Mouse (Mus musculus): ENCODE data around the gene Fbxl16. TPM values are rescaled to one million over a fixed set of nuclear protein-coding genes. Genes with fewer than 3 reads are reported as not detected.

Fbxl16 gene
- polyA plus RNA-seq (2014; fragmentation: Nextera tagmentation; extraction: Ambion mirVana), result 13.2 and 14.7 TPM in 2 replicates

GRCm38 (mm10) chr17:25808789-25809605, at the start of gene Fbxl16:
Gene Fbxl16 (plus strand): TSS chr17:25809085.
- Histone ChIP-seq H3K27me3 (ENCODE audit: control insufficient read depth, insufficient read depth, low read length) (no peaks in the 10 kb centered on the region), H3K4me1 (ENCODE audit: control insufficient read depth, insufficient read depth, low read length) (peaks cover 11% of the 10 kb centered on the region), H3K27ac (ENCODE audit: low read depth, low read length) (peak within 1 kb of the TSS; percentile 87), H3K4me3 (ENCODE audit: low read depth, low read length) (peak within 1 kb of the TSS; percentile 52), H3K9ac (ENCODE audit: low read length) (peak within 1 kb of the TSS; percentile 88), H3K36me3 (ENCODE audit: control insufficient read depth, insufficient read depth, low read length) (no peaks in the 10 kb centered on the region), H3K4me2 (ENCODE audit: low read depth) (peak within 1 kb of the TSS; percentile 81), H3K9me3 (ENCODE audit: control insufficient read depth, low read length) (no peaks in the 10 kb centered on the region)
- under 1% methylated on average over 91 of the region's 100 CpGs for WGBS
- DNase-seq (ENCODE audit: low spot score) (peak; percentile 91), ATAC-seq (ENCODE audit: insufficient read depth, low FRiP score, low TSS enrichment) (peak; percentile 79)

GRCm38 (mm10) chr17:25760148-25760547, 48.7 kb upstream of the Fbxl16 start:
- DNase-seq (ENCODE audit: low spot score), result no peak
- H3K27ac ChIP-seq (ENCODE audit: low read depth, low read length), result no peak overlapping the region
- H3K4me3 ChIP-seq (ENCODE audit: low read depth, low read length), result no peak overlapping the region
- no peaks in the 10 kb centered on the region for H3K27me3 ChIP-seq (ENCODE audit: control insufficient read depth, insufficient read depth, low read length)
- no peaks in the 10 kb centered on the region for H3K9me3 ChIP-seq (ENCODE audit: control insufficient read depth, low read length)
- H3K4me1 ChIP-seq (ENCODE audit: control insufficient read depth, insufficient read depth, low read length), result no peaks in the 10 kb centered on the region
- H3K36me3 ChIP-seq (ENCODE audit: control insufficient read depth, insufficient read depth, low read length), result no peaks in the 10 kb centered on the region
- H3K9ac ChIP-seq (ENCODE audit: low read length), result no peak overlapping the region
- WGBS, result 78% methylated on average over 8 of the region's 8 CpGs
- no peak for ATAC-seq (ENCODE audit: insufficient read depth, low FRiP score, low TSS enrichment)
- no peak overlapping the region for H3K4me2 ChIP-seq (ENCODE audit: low read depth)

- Histone ChIP-seq H3K36me3 (ENCODE audit: control insufficient read depth, insufficient read depth, low read length) (no peaks in the 10 kb centered on the region), H3K4me1 (ENCODE audit: control insufficient read depth, insufficient read depth, low read length) (no peaks in the 10 kb centered on the region), H3K9ac (ENCODE audit: low read length) (no peak overlapping the region), H3K27me3 (ENCODE audit: control insufficient read depth, insufficient read depth, low read length) (no peaks in the 10 kb centered on the region), H3K9me3 (ENCODE audit: control insufficient read depth, low read length) (no peaks in the 10 kb centered on the region), H3K27ac (ENCODE audit: low read depth, low read length) (no peak overlapping the region), H3K4me3 (ENCODE audit: low read depth, low read length) (no peak overlapping the region), H3K4me2 (ENCODE audit: low read depth) (no peak overlapping the region)
- DNase-seq (ENCODE audit: low spot score) (no peak), ATAC-seq (ENCODE audit: insufficient read depth, low FRiP score, low TSS enrichment) (no peak)
- WGBS, result 65% methylated on average over 4 of the region's 4 CpGs
Measured at GRCm38 (mm10) chr17:25761561-25761970, 47.3 kb upstream of the Fbxl16 start.

- ATAC-seq (ENCODE audit: insufficient read depth, low FRiP score, low TSS enrichment) (no peak), DNase-seq (ENCODE audit: low spot score) (no peak)
- 43% methylated on average over 3 of the region's 3 CpGs for WGBS
- Histone ChIP-seq H3K27ac (ENCODE audit: low read depth, low read length) (no peak overlapping the region), H3K4me3 (ENCODE audit: low read depth, low read length) (no peak overlapping the region), H3K4me2 (ENCODE audit: low read depth) (no peak overlapping the region), H3K9ac (ENCODE audit: low read length) (no peak overlapping the region), H3K36me3 (ENCODE audit: control insufficient read depth, insufficient read depth, low read length) (no peaks in the 10 kb centered on the region), H3K9me3 (ENCODE audit: control insufficient read depth, low read length) (no peaks in the 10 kb centered on the region), H3K27me3 (ENCODE audit: control insufficient read depth, insufficient read depth, low read length) (no peaks in the 10 kb centered on the region), H3K4me1 (ENCODE audit: control insufficient read depth, insufficient read depth, low read length) (no peaks in the 10 kb centered on the region)
Measured at GRCm38 (mm10) chr17:25762591-25762990, 46.3 kb upstream of the Fbxl16 start.

GRCm38 (mm10) chr17:25765886-25766285, 43.0 kb upstream of the Fbxl16 start:
- WGBS, result 40% methylated on average over 5 of the region's 5 CpGs
- Histone ChIP-seq H3K27ac (ENCODE audit: low read depth, low read length) (no peak overlapping the region), H3K36me3 (ENCODE audit: control insufficient read depth, insufficient read depth, low read length) (no peaks in the 10 kb centered on the region), H3K4me2 (ENCODE audit: low read depth) (no peak overlapping the region), H3K9me3 (ENCODE audit: control insufficient read depth, low read length) (no peaks in the 10 kb centered on the region), H3K4me1 (ENCODE audit: control insufficient read depth, insufficient read depth, low read length) (no peaks in the 10 kb centered on the region), H3K4me3 (ENCODE audit: low read depth, low read length) (no peak overlapping the region), H3K9ac (ENCODE audit: low read length) (no peak overlapping the region), H3K27me3 (ENCODE audit: control insufficient read depth, insufficient read depth, low read length) (no peaks in the 10 kb centered on the region)
- ATAC-seq (ENCODE audit: insufficient read depth, low FRiP score, low TSS enrichment), result no peak
- peak; percentile 58 for DNase-seq (ENCODE audit: low spot score)

GRCm38 (mm10) chr17:25769331-25769730, 39.6 kb upstream of the Fbxl16 start:
- H3K4me2 ChIP-seq (ENCODE audit: low read depth), result no peak overlapping the region
- 64% methylated on average over 9 of the region's 9 CpGs for WGBS

GRCm38 (mm10) chr17:25773549-25774120, 35.2 kb upstream of the Fbxl16 start, which contains the start of gene Narfl:
Gene Narfl (plus strand): TSS chr17:25773776.
- no peaks in the 10 kb centered on the region for H3K36me3 ChIP-seq (ENCODE audit: control insufficient read depth, insufficient read depth, low read length)
- H3K4me1 ChIP-seq (ENCODE audit: control insufficient read depth, insufficient read depth, low read length), result peaks cover 9% of the 10 kb centered on the region
- peak within 1 kb of the TSS; percentile 89 for H3K4me2 ChIP-seq (ENCODE audit: low read depth)
- H3K4me3 ChIP-seq (ENCODE audit: low read depth, low read length), result peak within 1 kb of the TSS; percentile 74
- peak; percentile 97 for DNase-seq (ENCODE audit: low spot score)
- H3K27me3 ChIP-seq (ENCODE audit: control insufficient read depth, insufficient read depth, low read length), result no peaks in the 10 kb centered on the region
- H3K27ac ChIP-seq (ENCODE audit: low read depth, low read length), result 0 out of 2 replicates have a peak within 1 kb of the TSS, but pooled peaks have one; percentile 20
- ATAC-seq (ENCODE audit: insufficient read depth, low FRiP score, low TSS enrichment), result peak; percentile 75
- peak within 1 kb of the TSS; percentile 82 for H3K9ac ChIP-seq (ENCODE audit: low read length)
- H3K9me3 ChIP-seq (ENCODE audit: control insufficient read depth, low read length), result no peaks in the 10 kb centered on the region
- under 1% methylated on average over 37 of the region's 37 CpGs for WGBS

More at GRCm38 (mm10) chr17:25769331-25769730, 39.6 kb upstream of the Fbxl16 start:
- H3K9me3 ChIP-seq (ENCODE audit: control insufficient read depth, low read length), result no peaks in the 10 kb centered on the region
- H3K36me3 ChIP-seq (ENCODE audit: control insufficient read depth, insufficient read depth, low read length), result no peaks in the 10 kb centered on the region
- no peak for DNase-seq (ENCODE audit: low spot score)
- no peak overlapping the region for H3K9ac ChIP-seq (ENCODE audit: low read length)
- ATAC-seq (ENCODE audit: insufficient read depth, low FRiP score, low TSS enrichment), result no peak
- no peak overlapping the region for H3K27ac ChIP-seq (ENCODE audit: low read depth, low read length)
- H3K27me3 ChIP-seq (ENCODE audit: control insufficient read depth, insufficient read depth, low read length), result no peaks in the 10 kb centered on the region
- H3K4me3 ChIP-seq (ENCODE audit: low read depth, low read length), result no peak overlapping the region
- peaks cover 5% of the 10 kb centered on the region for H3K4me1 ChIP-seq (ENCODE audit: control insufficient read depth, insufficient read depth, low read length)

- Histone ChIP-seq H3K9ac (ENCODE audit: low read length) (no peak overlapping the region), H3K4me1 (ENCODE audit: control insufficient read depth, insufficient read depth, low read length) (peaks cover 9% of the 10 kb centered on the region), H3K36me3 (ENCODE audit: control insufficient read depth, insufficient read depth, low read length) (no peaks in the 10 kb centered on the region), H3K27ac (ENCODE audit: low read depth, low read length) (no peak overlapping the region), H3K4me2 (ENCODE audit: low read depth) (no peak overlapping the region), H3K4me3 (ENCODE audit: low read depth, low read length) (no peak overlapping the region), H3K27me3 (ENCODE audit: control insufficient read depth, insufficient read depth, low read length) (no peaks in the 10 kb centered on the region), H3K9me3 (ENCODE audit: control insufficient read depth, low read length) (no peaks in the 10 kb centered on the region)
- WGBS, result 82% methylated on average over 10 of the region's 10 CpGs
- ATAC-seq (ENCODE audit: insufficient read depth, low FRiP score, low TSS enrichment) (no peak), DNase-seq (ENCODE audit: low spot score) (no peak)
Measured at GRCm38 (mm10) chr17:25775318-25776062, 33.4 kb upstream of the Fbxl16 start.
